Mouse (Mus musculus) heart, postnatal 14 days (tissue): ENCODE results near the gene Gm11032. TPM values are rescaled to one million over a fixed set of nuclear protein-coding genes. Genes with fewer than 3 reads are reported as not detected.
"Not testable (repeated sequence)": the region's sequence is repeated elsewhere in the genome, so short reads cannot be mapped to it uniquely, and the experiment has no call there.

Experiments
- DNase-seq, 2 experiments: peaks; one replicate each; pipeline ENCODE4 v3.0.0; 2021 to 2022
- intact Hi-C: fragments of 180-260 bp; cut with DNase I; formaldehyde crosslinking; loops from one replicate; pipeline ENCODE4 v1.15.1; 2025
- long read RNA-seq, 2 experiments: library from polyadenylated mRNA; stranded (forward); transcript quantifications; one replicate each; pipeline ENCODE4 v2.0.0; 2021
- total RNA-seq, 2 experiments: library from RNA; stranded (reverse); gene quantifications; 2 replicates each; pipeline ENCODE4 v1.2.3; 2021

Gm11032 gene
- not detected for total RNA-seq
- long read RNA-seq, experiment 1: 0 reads
- long read RNA-seq, experiment 2: 0 reads

GRCm38 (mm10) chr11:4620017-4620485 is at the start of gene Gm11032:
Gene Gm11032, plus strand, starts transcription at chr11:4620067.
- intact Hi-C loops: no loop called here
- DNase-seq: no peak

GRCm38 (mm10) chr11:4571491-4571901 is 48.4 kb upstream of the Gm11032 start:
- intact Hi-C loops: no loop called here
- DNase-seq: no peak

DNA sequence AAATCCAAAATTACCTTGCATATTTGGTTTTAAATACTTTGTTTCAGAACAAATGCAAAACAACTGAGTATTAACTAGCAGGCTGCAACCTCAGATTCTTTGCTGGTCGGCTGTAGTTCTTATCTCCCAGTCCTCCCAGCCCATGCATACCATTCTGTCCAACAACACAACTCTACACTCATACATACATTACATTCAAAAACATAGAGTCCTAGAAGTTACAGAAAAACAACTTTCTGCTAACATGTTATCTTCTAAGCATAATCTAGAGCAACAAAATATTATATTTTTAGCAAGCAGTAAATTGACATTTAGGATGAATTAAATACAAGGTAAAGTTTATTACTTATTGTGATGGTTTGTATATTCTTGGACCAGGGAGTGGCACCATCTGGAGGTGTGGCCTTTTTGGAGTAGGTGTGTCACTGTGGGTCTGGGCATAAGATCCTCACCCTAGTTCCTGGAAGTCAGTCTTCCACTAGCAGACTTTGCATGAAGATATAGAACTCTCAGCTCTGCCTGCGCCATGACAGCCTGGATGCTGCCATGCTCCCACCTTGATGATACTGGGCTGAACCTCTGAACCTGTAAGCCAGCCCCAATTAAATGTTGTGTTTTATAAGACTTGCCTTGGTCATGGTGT is 43.7 kb upstream of the Gm11032 start:
- DNase-seq, intact Hi-C loops: not testable (repeated sequence)

- intact Hi-C loops: no loop called here
These were observed 42.8 kb upstream of the Gm11032 start for GRCm38 (mm10) chr11:4577079-4577478.

DNA sequence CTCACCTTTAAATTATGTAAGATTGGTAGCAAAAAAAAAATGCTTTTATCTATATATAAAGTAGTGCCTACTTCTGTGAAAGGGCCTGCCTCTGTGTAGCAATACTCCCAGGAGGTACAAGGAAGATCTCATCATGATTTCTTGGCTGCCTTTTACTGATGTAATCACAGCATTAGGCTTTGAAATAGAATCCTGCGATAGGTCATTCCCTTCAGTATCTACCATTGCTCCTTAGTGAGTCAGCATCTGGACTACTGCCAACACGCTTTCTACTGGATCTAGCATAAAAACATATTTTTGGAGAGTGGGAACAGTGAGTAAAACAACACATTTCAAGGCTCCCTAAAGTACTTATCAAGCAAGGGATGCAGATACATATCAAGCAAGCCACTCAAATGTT is 41.2 kb upstream of the Gm11032 start:
- intact Hi-C loops: no loop called here

More at GRCm38 (mm10) chr11:4577079-4577478, 42.8 kb upstream of the Gm11032 start:
- no peak for DNase-seq

DNA sequence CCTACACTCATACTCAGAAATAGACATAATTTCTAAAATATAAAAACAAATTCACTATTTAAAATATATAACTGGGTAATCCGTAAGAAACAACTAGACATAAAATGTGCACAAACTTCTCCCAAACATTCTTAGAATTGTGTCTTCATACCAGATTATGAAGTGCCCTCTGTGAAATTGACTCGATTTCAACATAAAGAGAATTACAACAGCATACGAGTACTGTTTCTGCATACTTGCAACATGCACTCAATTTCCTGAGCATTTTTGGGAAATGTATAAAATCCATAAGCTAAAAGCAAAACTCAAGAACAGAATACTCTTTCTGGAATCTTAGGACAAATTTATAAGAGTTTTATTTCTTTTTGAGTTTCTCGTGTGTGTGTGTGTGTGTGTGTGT is 28.1 kb upstream of the Gm11032 start:
- intact Hi-C loops: loop anchor here (5.0 kb wide), 2 partner anchors 40 to 45 kb away; partner anchors contain the start of gene Ascc2
- no peak for DNase-seq

More for the DNA sequence above, 41.2 kb upstream of the Gm11032 start:
- peak; percentile 56 to 65 for DNase-seq

- intact Hi-C loops: loop anchor here (5.0 kb wide), 2 partner anchors 41 to 44 kb away; partner anchors contain the start of gene Ascc2
- no peak for DNase-seq
These were observed 26.4 kb upstream of the Gm11032 start for GRCm38 (mm10) chr11:4593491-4593848.

DNA sequence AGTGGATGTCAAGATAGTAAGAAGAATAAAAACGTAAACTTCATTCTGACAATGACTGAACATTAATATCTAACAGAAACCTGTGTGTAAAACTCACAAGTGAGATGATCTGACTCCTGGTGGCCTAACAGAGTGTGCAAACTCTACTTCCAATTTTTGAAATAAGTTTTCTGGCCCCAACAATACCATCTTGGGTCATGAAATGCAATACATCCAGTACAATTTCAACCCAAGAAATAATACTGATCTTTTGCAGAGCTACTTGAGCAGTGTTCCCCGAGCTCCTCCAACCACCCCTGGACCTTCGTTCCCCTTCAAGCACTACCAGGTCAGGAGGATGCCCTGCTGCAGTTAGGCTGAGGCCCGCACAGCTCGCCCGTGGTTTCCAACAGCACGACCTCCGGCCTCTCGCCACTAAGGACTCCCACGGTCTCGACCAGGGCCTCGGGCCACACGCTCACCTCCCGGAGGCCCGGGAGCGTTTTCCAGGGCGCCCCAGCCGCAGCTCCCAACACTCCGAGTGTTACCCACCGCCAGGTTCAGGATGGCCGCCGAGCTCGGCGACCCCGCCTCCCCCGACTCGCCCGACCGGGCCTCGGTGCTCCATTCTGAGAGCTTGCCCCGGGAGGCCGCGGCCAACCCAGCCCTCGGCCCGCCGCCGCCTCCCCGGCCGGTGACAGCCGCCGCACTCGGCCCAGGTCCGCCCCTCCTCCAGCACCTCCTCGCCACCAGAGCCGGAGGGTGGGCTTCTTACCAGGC is 25.8 kb upstream of the Gm11032 start:
- peak in 1 of 2 experiments; percentile 49 for DNase-seq
- intact Hi-C loops: loop anchor here (5.0 kb wide), 2 partner anchors 42 to 43 kb away; partner anchors contain the start of gene Ascc2

DNA sequence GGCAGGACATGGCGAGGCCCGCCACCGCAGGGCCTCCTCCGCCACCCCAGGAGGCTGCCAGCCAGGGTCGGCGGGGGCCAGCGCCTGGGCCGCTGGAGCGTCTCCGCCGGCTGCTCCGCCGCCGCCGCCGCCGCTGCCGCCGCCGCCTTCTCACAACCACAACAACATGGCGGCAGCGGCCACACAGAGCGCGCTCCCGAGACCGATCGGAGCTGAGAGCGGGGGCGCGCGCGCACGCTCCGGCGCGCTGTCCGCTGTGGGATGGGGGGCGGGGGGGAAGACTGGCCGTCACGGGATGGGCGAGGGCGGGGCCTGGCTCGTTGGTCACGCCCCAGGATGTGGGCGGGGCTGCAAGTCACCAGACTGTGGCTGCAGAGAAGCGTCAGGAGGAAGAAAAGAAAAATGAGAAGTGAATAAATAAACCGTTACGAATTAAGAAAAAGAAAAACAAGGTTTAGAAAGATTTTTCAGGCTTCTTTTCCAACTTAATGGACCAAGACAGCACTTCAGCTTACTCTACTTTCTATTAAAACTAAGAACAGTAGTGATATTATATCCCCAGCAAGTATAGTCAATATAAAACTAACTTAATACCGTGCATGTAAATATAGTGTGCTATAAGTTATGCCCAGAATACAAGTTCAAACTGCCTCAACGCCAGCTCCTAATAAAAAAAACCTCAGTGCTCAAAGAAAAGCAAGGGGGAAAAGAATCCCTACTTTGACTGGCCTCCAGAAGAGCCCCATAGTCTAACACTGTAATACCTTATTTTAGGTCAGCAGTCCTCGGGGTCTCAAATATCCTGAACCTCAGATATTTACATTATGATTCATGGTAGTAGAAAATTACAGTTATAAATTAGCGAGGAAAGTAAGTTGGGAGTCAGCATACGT is 25.0 kb upstream of the Gm11032 start, which contains the start of gene Mtmr3:
Gene Mtmr3, minus strand, starts transcription at position 256 of the 893 bp plus-strand sequence.
- intact Hi-C loops: loop anchor here (5.0 kb wide), 2 partner anchors 42 to 43 kb away; partner anchors contain the start of gene Ascc2
- DNase-seq: peak; percentile 97 to 99

DNA sequence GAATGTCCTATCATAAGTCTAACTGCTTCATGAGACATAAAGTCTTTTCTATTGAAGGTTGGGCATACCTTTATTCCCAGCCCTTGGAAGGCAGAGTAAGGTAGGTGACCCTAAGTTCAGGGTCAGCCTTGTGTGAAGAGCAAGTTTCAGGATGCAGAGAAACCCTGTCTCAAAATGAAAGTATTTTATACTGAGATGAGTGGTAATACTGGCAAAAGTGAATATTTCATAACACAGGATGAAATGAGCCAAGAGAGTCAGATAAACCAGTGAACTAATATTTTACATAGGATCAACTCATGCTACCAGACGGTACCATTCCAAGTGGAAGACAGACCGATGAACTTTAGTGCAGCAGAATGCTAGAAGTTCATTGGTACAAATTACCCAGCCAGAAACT is 21.5 kb upstream of the Gm11032 start:
- no peak for DNase-seq
- intact Hi-C loops: no loop called here

DNA sequence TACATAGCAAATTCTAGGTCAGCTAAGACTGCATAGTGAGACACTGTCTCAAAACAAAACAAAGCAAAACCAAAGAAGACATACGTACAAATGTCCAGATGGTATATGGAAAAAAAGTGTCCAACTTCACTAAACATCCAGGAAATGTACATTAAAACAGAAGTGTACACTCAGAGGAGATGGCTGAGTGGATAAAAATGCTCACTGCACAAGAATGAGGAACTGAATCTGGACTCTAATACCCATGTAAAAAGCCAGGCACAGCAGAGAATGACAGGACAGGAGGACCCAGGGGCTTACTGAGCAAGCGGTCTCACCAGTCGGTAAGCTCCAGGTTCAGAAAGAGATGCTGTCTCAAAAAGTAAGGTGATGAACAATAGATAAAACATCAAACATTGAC is 20.0 kb upstream of the Gm11032 start:
- intact Hi-C loops: no loop called here
- no peak for DNase-seq

- DNase-seq: no peak
- intact Hi-C loops: no loop called here
These were observed 18.0 kb upstream of the Gm11032 start for GRCm38 (mm10) chr11:4601890-4602289.

DNA sequence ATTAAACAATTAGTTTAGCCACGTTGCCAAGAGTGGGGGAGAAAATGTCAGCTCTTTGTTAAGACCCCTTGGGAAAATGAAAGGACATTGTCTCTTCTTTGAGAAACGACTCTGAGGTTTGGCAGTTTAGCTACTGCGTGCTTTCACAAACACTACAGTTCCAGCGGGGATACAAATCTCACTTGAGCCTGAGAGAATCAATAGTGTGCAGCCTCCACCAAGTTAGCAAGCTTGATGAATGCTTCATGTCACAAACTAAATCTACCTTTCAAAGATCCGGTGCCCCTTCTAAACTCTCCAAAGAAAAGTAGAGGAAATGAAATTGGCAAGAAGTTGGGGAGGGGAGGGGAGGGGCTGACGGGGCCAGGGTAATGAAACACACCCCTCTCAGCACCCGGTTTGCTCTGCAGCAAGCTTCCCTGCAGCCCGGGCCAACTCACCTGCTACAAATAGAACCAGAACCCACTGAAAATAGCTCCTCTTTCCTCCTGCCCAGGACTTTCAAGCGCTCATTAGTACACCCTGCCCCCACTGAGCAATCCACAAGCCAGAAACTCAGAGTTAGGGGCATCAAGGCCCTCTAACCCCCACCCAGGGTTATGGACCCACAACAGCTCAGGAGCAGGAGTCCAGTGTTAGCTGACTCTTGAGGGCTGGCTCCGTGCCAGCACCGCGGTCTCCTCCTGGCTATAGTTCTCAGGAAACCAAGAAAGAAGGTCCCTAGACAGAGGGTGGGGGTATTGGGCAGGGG is 17.0 kb upstream of the Gm11032 start:
- DNase-seq: peak; percentile 39 to 49
- intact Hi-C loops: no loop called here

DNA sequence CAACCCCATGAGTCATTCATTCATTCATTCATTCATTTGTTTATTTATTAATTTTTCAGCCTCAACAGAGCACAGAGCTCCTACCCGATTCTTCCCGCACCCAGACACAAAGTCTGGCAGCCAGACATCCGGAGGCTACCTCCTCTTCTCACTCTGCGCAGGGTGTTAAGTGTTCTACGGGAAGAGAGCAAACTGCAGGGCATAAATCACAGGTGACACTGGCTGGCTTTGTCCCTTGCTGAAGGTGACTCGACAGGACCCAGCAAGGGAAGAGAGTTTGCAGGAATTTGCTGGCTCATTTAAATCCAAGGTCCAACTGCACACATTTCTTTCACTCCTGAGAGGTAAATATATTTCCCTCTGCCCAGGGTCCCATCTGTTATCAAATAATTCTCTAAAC is 15.4 kb upstream of the Gm11032 start:
- no peak for DNase-seq
- intact Hi-C loops: no loop called here

DNA sequence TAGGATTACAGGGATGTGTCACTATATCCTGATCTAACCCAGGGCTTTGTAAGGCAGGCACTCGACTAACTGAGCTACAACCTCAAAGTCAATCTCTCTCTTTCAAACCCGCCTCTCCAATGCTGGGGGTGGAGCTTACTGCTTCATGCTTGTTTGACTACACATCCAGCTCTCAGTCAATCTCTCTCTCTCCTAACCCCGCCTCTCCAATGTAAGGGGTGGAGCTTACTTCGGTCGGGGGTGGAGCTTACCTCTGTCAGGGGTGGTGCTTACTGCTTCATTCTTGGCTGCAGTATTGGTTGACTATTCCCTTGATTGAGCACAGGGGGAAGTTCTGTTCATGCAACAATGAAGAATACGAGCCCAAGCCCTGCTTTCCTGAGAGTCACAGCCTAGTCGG is 14.5 kb upstream of the Gm11032 start:
- peak in 1 of 2 experiments; percentile 43 for DNase-seq

GRCm38 (mm10) chr11:4606541-4606940 is 13.3 kb upstream of the Gm11032 start:
- peak in 1 of 2 experiments; percentile 33 for DNase-seq
- intact Hi-C loops: no loop called here

More for the DNA sequence above, 14.5 kb upstream of the Gm11032 start:
- intact Hi-C loops: no loop called here

GRCm38 (mm10) chr11:4611904-4612303 is 8.0 kb upstream of the Gm11032 start:
- no peak for DNase-seq
- intact Hi-C loops: no loop called here

DNA sequence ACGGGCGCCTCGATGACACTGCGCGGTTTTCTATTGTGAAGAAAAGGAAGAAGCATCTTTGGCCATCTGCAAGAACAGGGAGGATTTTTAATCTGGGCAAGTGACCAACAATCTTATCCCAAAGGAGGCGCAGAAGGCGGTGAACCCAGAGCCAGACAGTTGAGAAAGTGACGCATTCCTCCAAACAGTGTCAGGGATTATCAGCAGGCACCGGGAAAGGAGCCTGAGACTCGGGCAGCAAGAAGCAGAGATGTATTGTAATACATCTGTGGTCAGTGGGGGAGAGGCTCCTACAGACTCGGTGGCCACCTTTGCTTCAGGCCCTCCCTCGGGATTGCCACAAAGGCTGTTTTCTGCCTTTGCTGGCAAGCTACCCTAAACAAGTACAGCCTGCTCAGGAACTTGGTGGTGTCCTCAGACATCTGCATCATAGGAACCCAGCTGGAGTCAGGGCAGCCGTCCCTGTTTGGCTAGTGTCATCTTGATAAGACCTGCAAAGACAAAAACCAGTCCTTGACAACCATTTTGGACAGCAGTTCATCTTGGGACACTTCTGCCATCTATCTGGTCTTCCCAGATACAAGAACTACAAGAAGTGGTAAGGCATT is 738 bp downstream of the Gm11032 start:
- peak; percentile 44 to 67 for DNase-seq

GRCm38 (mm10) chr11:4621866-4622265 is 2.0 kb downstream of the Gm11032 start:
- intact Hi-C loops: no loop called here
- DNase-seq: no peak

More for the DNA sequence above, 738 bp downstream of the Gm11032 start:
- intact Hi-C loops: no loop called here
